Mouse (Mus musculus): ENCODE data around the gene Sec1. TPM values are rescaled to one million over a fixed set of nuclear protein-coding genes. Genes with fewer than 3 reads are reported as not detected.

Gene Sec1
- polyA plus RNA-seq, 1 experiment, result 0.63 TPM

DNA sequence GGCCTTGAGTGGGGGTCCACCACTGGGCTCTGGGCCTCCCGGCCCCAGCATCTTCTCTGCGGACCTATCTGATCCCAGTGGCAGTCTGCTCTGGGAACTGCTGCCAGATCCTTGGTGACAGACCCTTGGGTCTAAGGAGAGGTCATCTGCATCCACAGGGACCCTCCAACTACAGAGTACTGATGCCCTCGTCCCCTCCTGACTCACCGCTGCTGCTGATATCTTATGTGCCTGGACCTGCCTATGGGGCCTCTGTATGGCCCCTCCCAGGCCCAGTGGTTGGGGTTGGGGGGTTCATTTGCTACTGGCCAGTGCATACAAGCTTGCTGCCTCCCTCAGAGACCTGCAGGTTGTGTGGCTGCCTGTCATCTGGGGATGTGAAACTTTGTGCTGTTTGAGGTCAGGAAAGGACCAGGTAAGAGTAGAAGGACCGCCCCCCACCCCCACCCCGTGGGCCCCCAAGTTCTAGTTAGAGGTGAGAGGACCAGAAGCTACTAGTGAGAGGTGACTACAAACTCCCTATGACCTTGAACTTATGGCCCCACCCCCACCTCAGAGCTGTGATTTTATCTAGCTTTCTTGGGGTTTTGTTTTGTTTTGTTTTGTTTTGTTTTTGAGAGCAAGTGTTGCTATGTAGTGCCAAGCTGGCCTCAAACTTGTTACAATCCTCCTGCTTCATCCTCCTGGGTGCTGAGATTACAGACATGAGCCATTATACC lies 49.2 kb downstream of the Sec1 start:
- no peak for DNase-seq (ENCODE audit: low read depth, low spot score)
- 82% methylated on average over 6 of the region's 6 CpGs for WGBS

DNA sequence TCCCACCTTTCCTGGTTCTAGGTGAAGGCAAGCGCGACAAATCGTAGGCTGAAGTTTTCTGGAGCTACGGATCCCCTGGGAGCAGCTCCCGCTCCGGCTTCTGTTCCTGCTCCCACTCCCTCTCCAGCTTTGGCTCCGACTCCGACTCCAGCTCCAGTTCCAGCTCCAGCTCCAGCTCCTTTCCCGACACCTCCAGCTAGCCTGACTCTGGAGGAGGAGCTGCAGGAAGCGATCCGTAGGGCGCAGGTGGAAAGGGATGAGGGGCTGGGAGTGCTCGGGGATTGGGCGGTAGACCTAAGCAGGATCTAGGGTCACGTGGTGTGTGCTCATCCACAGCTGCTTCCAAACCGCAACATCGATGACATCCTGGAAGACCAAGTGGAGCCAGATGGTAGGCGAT lies 50.0 kb downstream of the Sec1 start:
- no peak for DNase-seq (ENCODE audit: low read depth, low spot score)
- WGBS, result 13% methylated on average over 18 of the region's 18 CpGs

DNA sequence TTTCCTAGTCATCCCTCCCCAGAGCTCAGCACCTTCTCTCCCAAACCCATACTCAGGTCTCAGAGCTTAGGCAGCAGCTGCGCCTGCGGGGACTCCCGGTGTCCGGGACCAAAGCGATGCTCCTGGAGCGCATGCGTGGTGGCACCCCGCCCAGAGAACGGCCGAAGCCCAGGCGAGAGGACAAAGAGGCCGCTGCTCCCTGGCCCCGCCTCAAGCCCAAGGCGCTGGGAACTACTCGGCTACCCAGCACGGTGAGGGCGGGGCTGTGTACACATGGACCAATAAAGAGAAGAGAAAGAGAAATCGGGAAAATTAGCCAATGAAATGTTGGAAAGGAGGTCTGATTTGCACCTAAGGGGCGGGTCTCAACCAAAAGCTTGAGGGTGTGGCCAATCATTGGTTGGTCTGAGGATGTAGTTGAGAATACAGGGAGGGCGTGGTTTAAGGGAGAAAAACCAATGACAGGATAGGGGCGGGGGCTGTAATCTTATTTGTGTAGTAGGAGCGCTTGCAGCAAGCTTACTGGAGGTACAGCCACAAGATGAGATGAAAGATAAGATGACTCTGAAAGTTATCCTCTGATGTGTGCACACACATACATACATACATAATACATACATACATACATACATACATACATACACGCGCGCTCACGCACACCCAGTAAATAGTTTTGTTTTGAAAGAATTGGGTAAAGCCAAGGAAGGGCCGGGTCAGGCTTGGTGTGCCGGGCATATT lies 50.6 kb downstream of the Sec1 start:
- peak; percentile 95 for DNase-seq (ENCODE audit: low read depth, low spot score)
- WGBS, result 6% methylated on average over 28 of the region's 28 CpGs

DNA sequence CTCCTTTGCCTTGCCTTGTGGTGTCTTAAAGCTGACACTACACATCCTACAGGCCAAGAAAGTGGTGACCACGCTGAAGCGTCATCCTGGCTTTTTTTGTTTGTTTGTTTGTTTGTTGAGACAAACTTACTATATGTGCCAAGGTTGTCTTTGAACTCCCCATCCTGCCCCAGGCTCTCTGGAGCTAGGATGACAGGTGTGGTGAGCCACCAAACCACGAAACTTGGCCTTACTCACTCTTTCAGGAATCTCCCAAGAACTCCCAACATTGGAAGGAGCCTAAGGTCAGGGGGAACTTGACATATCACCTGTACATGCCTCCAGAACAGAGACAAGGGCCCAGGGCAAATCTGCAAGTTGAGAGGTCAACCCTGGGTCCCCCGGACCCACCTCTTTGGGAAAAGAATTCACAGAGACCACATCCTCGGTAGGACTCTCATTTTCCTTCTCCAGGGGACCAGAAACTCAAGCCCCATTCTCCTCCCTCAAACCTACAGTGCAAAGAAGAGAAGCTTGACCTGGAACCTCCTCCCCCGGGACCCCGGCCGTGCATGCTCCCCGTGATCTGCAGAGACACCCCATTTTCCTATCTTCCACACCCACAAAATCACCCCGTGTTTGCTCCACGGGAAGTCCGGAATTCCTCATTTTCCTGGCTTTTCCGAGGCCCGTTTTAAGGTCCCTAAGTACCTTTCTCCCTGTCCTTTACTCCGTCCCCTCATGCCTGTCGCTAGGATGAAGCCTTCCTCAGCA lies 51.5 kb downstream of the Sec1 start:
- DNase-seq (ENCODE audit: low read depth, low spot score), result no peak
- WGBS, result 34% methylated on average over 16 of the region's 16 CpGs

DNA sequence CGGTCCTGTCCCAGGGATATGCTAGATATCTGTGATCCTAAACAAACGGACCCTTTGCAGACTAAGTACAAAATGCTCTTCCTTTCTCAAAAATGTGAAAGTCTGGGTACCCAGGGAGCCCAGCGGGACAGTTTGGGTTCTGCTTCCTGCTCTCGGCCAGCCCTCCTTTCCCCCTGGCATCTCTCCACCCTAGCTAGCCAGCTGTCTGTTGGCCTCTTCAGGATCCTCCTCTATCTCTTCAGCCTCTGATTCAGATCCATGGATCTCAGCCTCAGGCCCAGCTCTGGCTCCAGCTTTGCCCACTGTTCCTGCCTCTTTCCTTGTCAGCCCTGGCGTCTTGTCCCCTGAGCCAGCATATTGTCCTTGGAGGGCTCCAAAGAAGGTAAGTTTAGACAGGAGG lies 52.1 kb downstream of the Sec1 start:
- 69% methylated on average over 5 of the region's 5 CpGs for WGBS
- no peak for DNase-seq (ENCODE audit: low read depth, low spot score)

DNA sequence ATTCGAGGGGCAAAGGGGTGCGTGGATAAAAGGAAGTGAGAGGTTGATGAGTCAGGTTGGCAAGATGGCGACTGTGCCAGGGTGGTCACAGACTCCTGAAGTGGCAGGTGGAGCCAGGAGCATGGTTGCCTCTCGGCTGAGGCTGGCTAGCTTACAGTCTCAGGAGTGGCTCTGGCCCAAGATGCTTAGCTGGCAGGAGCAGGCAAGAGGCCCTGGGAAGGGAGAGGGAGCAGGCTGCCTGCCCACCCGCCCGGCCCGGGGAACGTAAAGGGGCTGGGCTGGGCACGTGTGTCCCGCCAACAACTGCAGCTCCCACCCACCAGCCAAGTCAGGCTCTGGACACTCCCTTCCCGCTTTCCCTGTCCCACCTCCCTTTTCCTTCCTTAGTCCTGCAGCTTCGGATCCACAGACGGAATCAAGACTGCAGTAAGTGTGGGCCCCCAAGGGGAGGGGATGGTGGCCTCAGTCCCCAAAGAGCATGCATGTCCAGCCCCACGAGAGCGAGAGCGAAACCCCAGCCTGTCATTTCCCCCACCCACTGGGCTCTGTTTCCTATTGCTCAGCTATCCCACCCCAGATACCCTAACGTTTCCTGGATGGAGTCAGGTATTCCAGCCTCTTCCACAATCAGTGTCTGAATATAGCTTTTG lies 52.7 kb downstream of the Sec1 start:
- WGBS, result 61% methylated on average over 17 of the region's 17 CpGs
- DNase-seq (ENCODE audit: low read depth, low spot score), result no peak

DNA sequence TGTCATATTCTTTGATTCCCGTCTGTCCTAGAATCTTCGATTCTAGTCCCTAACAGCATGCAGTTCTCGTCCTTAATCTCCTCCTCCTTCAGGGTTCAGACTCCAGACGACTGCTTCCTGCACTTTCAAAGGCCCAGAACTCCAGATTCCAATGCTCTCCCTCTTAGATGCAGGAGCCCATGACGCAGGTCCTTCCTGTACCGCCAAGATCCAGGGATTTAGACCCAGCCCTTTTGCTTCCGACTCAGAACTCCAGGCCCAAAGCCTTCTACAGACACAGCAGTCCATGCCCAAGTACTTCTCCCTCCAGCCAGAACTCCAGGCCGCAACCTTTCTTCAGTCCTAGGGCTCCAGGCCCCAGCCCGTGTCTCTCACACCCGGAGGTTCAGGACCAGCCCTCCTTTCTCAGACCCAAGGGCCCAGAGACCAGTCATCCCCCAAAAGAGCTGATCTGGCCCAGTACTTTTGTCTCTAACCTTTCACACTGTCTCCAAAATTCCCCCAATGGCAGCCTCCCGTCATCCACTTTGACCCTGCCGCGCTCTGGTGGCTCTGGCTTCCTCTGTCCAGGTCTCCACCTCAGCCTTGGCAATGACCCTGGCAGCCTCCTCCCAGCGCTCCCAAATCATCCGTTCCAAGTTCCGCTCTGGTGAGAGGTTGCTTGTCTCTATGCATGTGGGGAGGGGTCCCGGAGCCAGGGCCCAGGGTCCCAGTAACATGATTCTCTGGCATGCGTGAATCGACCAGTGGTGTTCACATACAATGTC lies 53.8 kb downstream of the Sec1 start:
- WGBS, result 90% methylated on average over 19 of the region's 19 CpGs
- no peak for DNase-seq (ENCODE audit: low read depth, low spot score)

DNA sequence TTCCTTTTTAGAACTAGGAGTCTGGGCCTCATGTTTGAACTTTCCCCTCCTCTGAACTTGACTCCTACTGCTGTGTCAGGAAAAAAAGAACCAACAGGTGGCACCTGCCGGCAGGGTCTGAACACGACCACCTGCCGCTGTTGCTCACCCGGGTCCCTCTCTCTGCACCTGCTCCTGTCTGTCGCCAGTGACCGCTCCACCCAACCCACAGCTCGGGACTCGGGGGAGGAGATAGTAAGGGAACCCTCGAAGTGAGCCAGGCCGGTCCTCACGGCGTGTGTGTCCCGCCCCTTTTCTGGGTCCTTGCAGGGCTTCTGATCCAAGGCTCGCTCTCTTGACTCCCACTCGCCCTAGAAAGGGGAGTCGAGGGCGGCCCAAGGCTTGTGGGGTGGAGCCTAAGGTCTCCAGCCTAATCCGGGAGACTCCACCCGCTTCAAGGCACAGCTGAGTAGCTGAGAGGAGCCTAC lies 54.6 kb downstream of the Sec1 start, which contains the start of gene Mamstr:
Gene Mamstr (plus strand): TSS at position 417 of the 467 bp plus-strand sequence.
- no peak for DNase-seq (ENCODE audit: low read depth, low spot score)
- WGBS, result 54% methylated on average over 19 of the region's 19 CpGs

DNA sequence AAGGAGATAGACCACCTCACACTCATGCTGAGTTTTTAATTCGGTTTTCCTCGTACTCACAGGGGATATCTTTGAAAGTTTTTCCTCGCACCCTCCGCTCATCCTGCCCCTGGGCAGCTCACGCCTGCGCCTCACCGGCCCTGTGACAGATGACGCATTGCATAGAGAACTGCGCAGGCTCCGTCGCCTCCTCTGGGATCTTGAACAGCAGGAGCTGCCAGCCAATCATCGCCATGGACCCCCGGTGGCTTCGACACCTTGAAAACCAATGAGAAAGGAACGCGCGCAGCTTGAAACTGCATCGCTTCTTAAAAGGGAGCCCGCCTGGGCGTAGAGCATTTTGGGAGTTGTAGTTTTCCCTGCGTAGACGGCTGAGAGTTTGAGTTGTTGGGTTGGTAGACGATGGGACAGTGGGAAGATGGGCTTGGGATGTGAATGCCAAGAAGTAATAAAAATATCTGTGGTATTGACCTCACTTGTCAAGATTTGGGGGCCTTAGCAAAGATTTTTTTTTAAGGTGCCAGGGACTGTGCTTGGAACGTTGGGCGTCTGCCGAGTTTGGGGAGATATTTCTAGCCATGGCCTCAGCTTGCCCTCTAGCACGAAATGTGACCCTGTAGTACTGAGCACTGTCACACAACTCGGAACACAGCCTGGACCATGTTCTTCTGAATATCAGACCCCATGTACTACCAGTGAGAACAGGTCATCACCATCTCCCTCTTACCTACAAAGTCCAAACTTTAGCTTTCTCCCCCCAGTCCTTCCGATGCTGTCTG lies 55.4 kb downstream of the Sec1 start:
- peak; percentile 88 for DNase-seq (ENCODE audit: low read depth, low spot score)
- 39% methylated on average over 29 of the region's 29 CpGs for WGBS

DNA sequence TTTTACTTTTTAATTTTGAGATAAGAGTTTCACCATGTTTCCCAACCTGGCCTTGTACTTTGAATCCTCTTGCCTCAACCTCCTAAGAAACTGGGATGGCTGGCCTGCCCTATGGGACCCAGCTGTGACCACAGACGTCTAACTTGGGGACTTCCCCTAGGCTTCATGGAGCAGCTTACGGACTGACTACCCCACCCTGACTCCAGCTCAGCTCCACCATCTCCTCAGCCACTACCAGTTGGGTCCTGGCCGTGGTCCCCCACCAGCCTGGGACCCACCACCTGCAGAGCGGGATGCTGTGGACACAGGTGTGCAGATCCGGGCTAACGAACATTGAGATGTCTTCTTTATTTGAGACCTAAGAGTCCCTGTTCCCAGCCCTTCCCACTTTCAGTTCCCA lies 56.5 kb downstream of the Sec1 start:
- no peak for DNase-seq (ENCODE audit: low read depth, low spot score)
- WGBS, result 87% methylated on average over 6 of the region's 6 CpGs

DNA sequence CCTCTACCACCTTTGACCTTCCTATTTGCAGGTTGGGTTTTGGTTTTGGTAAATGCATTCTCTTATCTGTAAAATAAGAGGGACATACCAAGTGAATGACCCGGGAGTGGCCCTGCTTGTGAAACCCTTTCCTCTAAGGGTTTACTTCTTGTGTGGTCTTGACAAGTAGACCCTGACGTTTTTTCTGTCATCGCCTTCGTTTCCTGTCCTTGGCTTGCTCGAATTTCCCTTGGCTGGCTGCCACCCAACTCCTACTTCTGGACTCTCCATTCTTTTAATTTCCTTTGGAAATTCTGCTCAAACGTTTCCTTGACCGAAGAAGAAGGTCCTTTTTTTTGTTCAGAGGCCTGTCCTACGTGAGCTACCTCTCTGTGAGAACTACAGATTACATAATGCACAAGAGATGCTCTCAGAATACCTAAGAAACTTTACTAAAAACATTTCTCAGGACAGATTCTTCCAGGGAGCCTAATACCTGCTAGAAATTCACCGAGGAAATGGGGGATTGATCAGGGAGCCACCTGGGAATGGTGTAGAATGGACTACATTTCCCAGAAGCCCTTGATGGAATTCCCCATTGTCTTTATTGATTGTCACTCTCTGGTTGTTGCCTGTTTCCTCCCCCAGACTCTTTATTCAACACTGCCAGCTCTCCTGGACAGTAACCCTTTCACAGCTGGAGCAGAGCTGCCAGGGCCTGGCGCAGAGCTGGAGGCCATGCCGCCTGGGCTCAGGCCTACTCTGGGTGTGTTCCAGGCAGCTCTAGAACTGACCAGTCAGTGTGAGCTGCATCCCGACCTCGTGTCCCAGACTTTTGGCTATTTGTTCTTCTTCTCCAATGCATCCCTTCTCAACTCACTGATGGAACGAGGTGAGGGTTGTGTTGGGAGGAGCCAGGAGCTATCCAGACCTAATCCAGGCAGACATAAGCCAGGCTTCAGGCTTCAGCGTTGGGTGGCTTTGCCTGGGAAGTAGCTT lies 58.2 kb downstream of the Sec1 start:
- DNase-seq (ENCODE audit: low read depth, low spot score), result no peak
- WGBS, result 81% methylated on average over 15 of the region's 15 CpGs

DNA sequence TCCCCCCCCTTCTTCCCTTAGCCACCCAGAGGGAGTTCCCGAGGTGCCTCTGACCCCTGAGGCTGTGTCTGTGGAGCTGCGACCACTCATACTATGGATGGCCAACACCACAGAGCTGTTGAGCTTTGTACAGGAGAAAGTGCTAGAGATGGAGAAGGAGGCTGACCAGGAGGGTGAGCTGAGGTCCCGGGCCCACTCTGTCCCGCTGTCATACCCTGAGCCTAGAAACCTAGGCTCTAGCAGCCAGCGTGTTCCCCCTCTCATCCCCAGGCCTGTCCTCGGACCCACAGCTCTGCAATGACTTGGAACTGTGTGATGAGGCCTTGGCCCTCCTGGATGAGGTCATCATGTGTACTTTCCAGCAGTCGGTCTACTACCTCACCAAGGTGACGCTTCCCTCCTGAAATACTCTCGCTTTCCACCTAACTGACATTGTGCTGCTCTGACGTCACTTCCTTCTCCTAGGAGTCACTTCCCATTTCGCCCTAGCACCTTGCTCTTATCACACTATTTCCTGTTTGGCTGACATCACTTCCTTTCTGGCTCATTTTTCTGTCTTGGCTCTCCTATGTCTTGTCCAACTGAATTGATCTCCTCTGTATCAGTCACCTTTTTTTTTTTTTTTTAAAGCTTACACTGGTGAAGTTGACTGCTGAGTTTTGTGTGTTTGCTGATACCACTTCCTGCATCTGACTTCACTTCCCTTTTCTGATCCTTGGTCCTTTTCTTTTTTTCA lies 59.1 kb downstream of the Sec1 start:
- WGBS, result 84% methylated on average over 11 of the region's 11 CpGs
- no peak for DNase-seq (ENCODE audit: low read depth, low spot score)

DNA sequence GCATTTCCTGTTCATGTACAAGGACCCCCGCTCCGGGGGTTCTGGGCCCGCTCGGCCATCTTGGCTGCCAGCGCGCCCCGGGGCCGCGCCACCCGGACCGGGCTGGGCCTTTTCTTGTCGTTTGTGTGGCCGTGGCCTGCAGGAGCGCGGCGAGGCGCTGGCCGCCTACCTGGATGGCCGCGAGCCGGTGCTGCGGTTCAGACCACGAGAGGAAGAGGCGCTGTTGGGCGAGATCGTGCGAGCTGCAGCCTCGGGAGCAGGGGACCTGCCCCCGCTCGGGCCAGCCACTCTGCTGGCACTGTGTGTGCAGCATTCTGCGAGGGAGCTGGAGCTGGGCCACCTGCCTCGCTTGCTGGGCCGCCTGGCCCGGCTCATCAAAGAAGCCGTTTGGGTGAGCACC lies 61.7 kb downstream of the Sec1 start:
- 55% methylated on average over 35 of the region's 35 CpGs for WGBS
- no peak for DNase-seq (ENCODE audit: low read depth, low spot score)

DNA sequence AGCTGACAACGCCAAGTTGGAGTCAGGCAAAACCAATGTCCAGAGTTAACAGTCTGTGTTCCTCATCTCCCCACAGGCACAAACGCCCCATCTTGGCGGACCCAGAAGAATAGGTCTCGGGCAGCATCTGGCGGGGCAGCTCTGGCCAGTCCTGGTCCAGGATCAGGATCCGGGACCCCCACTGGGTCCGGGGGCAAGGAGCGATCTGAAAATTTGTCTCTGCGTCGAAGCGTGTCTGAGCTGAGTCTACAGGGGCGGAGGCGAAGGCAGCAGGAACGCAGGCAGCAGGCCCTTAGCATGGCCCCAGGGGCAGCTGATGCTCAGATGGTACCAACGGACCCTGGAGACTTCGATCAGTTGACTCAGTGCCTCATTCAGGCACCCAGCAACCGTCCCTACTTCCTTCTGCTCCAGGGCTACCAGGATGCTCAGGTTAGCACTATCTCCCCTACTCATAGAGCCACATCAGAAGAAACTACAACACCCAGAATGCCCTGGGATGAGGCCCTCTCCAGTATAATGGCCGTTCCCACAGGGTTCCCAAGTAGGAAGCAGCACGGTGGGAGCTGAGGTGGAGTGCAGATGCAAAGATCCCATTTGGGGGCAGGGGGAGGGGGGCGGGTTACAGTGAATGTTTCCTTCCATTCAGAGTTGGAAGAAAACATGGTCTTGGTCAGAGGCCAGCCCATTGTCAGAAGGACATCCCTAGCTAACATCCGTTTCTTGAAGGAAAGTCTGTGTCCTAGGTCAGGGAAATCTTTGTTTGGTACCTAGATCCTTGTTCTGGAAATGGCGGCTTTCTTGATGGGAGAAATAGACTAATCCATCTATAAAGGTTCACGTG lies 63.9 kb downstream of the Sec1 start:
- no peak for DNase-seq (ENCODE audit: low read depth, low spot score)
- 88% methylated on average over 23 of the region's 23 CpGs for WGBS

DNA sequence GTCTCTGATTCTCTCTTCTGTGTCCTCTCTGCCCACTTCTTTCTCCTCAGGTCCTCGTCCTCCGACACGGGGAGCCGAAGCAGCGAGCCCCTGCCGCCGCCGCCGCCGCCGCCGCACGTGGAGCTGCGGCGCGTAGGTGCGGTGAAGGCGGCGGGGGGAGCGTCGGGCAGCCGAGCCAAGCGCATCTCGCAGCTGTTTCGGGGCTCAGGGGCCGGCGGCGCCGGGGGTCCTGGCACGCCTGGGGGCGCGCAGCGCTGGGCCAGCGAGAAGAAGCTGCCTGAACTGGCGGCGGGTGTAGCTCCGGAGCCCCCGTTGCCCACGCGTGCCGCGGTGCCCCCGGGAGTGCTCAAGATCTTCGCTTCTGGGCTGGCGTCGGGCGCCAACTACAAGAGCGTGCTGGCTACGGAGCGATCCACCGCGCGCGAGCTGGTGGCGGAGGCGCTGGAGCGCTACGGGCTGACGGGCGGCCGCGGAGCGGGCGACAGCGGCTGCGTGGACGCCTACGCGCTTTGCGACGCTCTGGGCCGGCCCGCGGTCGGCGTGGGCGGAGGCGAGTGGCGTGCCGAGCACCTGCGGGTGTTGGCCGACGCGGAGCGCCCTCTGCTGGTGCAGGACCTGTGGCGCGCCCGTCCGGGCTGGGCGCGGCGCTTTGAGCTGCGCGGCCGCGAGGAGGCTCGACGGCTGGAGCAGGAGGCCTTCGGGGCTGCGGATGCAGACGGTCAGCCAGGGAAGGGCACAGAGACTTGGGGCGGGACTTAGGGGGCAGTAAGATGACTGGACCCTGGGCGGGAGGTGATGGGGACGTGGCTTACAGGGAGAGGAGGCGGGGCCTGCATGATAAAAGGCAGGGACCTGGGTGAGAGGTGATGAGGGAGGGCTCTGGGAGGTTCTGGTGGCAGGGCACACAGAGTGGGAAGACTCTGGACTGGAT lies 65.6 kb downstream of the Sec1 start:
- DNase-seq (ENCODE audit: low read depth, low spot score), result no peak
- 2% methylated on average over 102 of the region's 105 CpGs for WGBS

Measured in large intestine, adult 2 months (tissue).